Mouse (Mus musculus) liver, adult 2 months (tissue): Measurements from ENCODE around the gene Ptprd.

Experiments
- CTCF ChIP-seq: fragments of 200-500 bp; IDR thresholded peaks from 2 replicates; pipeline ENCODE4 v1.5.1; 2011; ENCODE audit warnings: low read depth, low read length, control low read depth
- POLR2A ChIP-seq: fragments of 200-500 bp; IDR thresholded peaks from 2 replicates; pipeline ENCODE4 v1.6.1; 2011; ENCODE audit warnings: low read length, control low read depth; ENCODE audit not compliant: insufficient read depth; ENCODE audit errors: extremely low read depth

GRCm38 (mm10) chr4:76409159-76409558, 1802.6 kb downstream of the Ptprd start:
- TF ChIP-seq CTCF (no peak), POLR2A (no peak)
